Mouse (Mus musculus) midbrain, postnatal 0 days (tissue): ENCODE measurements around the gene Smc4. TPM values are rescaled to one million over a fixed set of nuclear protein-coding genes. Genes with fewer than 3 reads are reported as not detected.
A peak's percentile ranks its signal among the peaks of the same experiment; 100 is the strongest.
"Not testable (repeated sequence)": the region's sequence is repeated elsewhere in the genome, so short reads cannot be mapped to it uniquely, and the experiment has no call there.

ENCODE experiments used
- ATAC-seq: fragments of 200-750 bp; cut with Nextera tagmentation; 2 replicates; pipeline ENCODE4 v1.8.0; 2017; ENCODE audit warnings: moderate number of reproducible peaks, mild to moderate bottlenecking, moderate TSS enrichment, moderate library complexity; ENCODE audit not compliant: low FRiP score
- DNase-seq: peaks from one replicate; pipeline ENCODE4 v3.0.0-alpha.2; 2015; ENCODE audit warnings: low spot score
- H3K27ac ChIP-seq: fragments of 300-500 bp; sonication (generic); 2 replicates; pipeline ENCODE4 v1.5.1; 2014; ENCODE audit warnings: low read depth, mild to moderate bottlenecking, low read length, mixed read lengths
- H3K27me3 ChIP-seq: fragments of 300-500 bp; sonication (generic); 2 replicates; pipeline ENCODE4 v1.6.1; 2014; ENCODE audit warnings: low read length, control low read depth, mixed read lengths; ENCODE audit not compliant: insufficient read depth
- H3K36me3 ChIP-seq: fragments of 300-500 bp; sonication (generic); 2 replicates; pipeline ENCODE4 v1.6.1; 2014; ENCODE audit warnings: low read length, control low read depth, mixed read lengths; ENCODE audit not compliant: insufficient read depth
- H3K4me1 ChIP-seq: fragments of 300-500 bp; sonication (generic); 2 replicates; pipeline ENCODE4 v1.6.1; 2014; ENCODE audit warnings: mild to moderate bottlenecking, control low read depth, antibody characterized with exemption, low read length, mixed read lengths; ENCODE audit not compliant: insufficient read depth
- H3K4me2 ChIP-seq: fragments of 300-500 bp; sonication (generic); 2 replicates; pipeline ENCODE4 v1.6.1; 2014; ENCODE audit warnings: low read depth, mild to moderate bottlenecking, low read length, mixed read lengths; ENCODE audit not compliant: poor library complexity, severe bottlenecking
- H3K4me3 ChIP-seq: fragments of 300-500 bp; sonication (generic); 2 replicates; pipeline ENCODE4 v1.5.1; 2014; ENCODE audit warnings: low read depth, mild to moderate bottlenecking, low read length, moderate library complexity
- H3K9ac ChIP-seq: fragments of 300-500 bp; sonication (generic); replicated peaks from 2 replicates; pipeline ENCODE4 v1.6.1; 2014; ENCODE audit warnings: mild to moderate bottlenecking, low read length, moderate library complexity, mixed read lengths; ENCODE audit not compliant: poor library complexity, severe bottlenecking
- H3K9me3 ChIP-seq: fragments of 300-500 bp; sonication (generic); 2 replicates; pipeline ENCODE4 v1.6.1; 2016; ENCODE audit warnings: low read length, control low read depth
- CTCF ChIP-seq: IDR thresholded peaks from 2 replicates; pipeline ENCODE4 v1.5.1; 2016; ENCODE audit warnings: antibody characterized with exemption, mild to moderate bottlenecking
- WGBS: fragments of 180-500 bp; shearing (Covaris S2); extraction: QIAGEN DNeasy Blood & Tissue Kit; methylation state at CpG from one replicate; pipeline ENCODE4 v1.1.7; 2014; 5-methylcytosine and 5-hydroxymethylcytosine counted together
- polyA plus RNA-seq: library from polyadenylated mRNA; unstranded; fragments of >200 nt; fragmentation: Nextera tagmentation; extraction: Ambion mirVana; gene quantifications from 2 replicates; pipeline ENCODE4 v1.2.1, GENCODE M21; 2015
- total RNA-seq: library from RNA; depleted of rRNA; stranded (reverse); fragments of >200 nt; gene quantifications from 2 replicates; pipeline ENCODE4 v1.2.3, GENCODE M21; 2014

Gene Smc4
- total and polyA plus RNA-seq, 2 experiments from 2014 or later: 16.5 to 18.1 TPM

- ATAC-seq: peak; percentile 56
- TF ChIP-seq CTCF: peak; percentile 24
- H3K36me3 ChIP-seq: no peaks in the 10 kb centered on the region
- peak overlapping the region; percentile 63; the same call in 1 of the 2 replicates for H3K27ac ChIP-seq
- peak overlapping the region; percentile 57 for H3K9ac ChIP-seq
- no peaks in the 10 kb centered on the region for H3K27me3 ChIP-seq
- peak overlapping the region; percentile 100 for H3K4me2 ChIP-seq
- H3K9me3 ChIP-seq: no peaks in the 10 kb centered on the region
- 0 out of 2 replicates have a peak, but pooled peaks cover 3% of the 10 kb centered on the region for H3K4me1 ChIP-seq
- DNase-seq: peak; percentile 47
- under 1% methylated on average over 71 of the region's 72 CpGs for WGBS
- H3K4me3 ChIP-seq: peak overlapping the region; percentile 97
These were observed 1.1 kb downstream of the Smc4 start for GRCm38 (mm10) chr3:69005338-69006245.

- ATAC-seq (no peak), DNase-seq (peak; percentile 3)
- Histone ChIP-seq H3K9ac (peak overlapping the region; percentile 57), H3K36me3 (no peaks in the 10 kb centered on the region), H3K4me1 (0 out of 2 replicates have a peak, but pooled peaks cover 3% of the 10 kb centered on the region), H3K4me3 (peak overlapping the region; percentile 97), H3K9me3 (no peaks in the 10 kb centered on the region), H3K4me2 (peak overlapping the region; percentile 100), H3K27ac (0 out of 2 replicates have a peak overlapping the region, but pooled peaks have one; percentile 63), H3K27me3 (no peaks in the 10 kb centered on the region)
- no peak for TF ChIP-seq CTCF
- 5% methylated on average over 21 of the region's 21 CpGs for WGBS
These were observed 1.8 kb downstream of the Smc4 start for GRCm38 (mm10) chr3:69006246-69006760.

DNA sequence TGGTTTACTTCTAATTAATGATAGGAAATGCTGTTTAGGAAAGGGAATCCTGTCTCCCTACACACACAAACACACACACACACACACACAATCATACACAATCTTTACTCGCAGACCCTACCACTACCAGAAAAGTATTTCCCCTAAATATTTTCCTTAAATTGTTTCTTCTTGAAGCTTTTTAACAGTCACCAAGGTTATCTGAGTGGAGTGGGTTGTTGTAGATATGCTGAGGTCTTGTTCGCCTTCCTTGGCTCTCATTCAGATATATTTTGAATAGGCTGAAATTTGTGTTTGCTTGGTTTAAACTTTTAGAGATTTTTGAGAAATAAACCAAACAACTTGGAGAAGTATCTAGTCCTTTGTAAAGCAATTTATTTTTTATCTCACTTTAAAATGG lies 4.3 kb downstream of the Smc4 start:
- no peak overlapping the region for H3K4me3 ChIP-seq
- H3K27me3 ChIP-seq: no peaks in the 10 kb centered on the region
- H3K27ac ChIP-seq: no peak overlapping the region
- H3K36me3 ChIP-seq: no peaks in the 10 kb centered on the region
- H3K9ac ChIP-seq: no peak overlapping the region
- no peaks in the 10 kb centered on the region for H3K9me3 ChIP-seq
- TF ChIP-seq CTCF: no peak
- ATAC-seq (no peak), DNase-seq (no peak)
- no peak overlapping the region for H3K4me2 ChIP-seq
- 0 out of 2 replicates have a peak, but pooled peaks cover 3% of the 10 kb centered on the region for H3K4me1 ChIP-seq
- 78% methylated on average over 2 of the region's 2 CpGs for WGBS

DNA sequence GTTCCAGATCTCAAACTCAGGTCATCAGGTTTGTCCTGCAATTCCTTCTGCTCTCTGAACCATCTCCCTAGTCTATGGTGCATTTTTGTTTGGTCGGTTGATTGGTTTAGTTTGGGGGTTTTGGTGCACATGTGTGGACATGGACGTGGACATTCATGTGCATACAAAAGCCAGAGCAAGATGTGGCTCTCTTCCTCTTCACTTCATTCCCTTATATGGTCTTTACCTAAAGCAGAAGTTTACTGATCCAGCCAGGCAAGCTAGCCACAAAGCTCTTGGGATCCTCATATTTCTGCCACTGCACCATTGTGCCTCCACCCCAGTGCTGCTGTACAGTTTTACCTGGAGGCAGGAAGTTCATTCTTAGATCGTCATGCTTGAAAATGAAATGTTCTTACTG lies 12.6 kb downstream of the Smc4 start:
- H3K27ac ChIP-seq: no peak overlapping the region
- no peak for TF ChIP-seq CTCF
- WGBS: 90% methylated on average over 3 of the region's 3 CpGs

DNA sequence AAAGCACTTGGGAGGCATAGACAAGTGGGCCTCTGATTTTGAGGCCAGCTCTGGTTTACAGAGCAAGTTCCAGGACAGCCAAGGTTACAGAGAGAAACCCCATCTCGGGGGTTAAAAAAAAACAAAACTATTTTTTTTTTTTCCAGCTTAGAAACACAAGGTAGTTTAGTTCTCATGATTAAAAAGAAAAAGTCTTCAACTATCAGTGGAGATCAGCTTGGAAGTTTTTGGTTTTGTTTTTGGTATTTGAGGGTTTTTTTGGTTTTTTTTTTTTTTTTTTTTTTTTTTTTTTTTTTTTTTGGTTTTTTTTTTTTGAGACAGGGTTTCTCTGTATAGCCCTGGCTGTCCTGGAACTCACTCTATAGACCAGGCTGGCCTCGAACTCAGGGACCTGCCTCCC lies 14.1 kb downstream of the Smc4 start:
- H3K27ac ChIP-seq, H3K36me3 ChIP-seq, DNase-seq, ATAC-seq, H3K9ac ChIP-seq, H3K4me1 ChIP-seq, H3K27me3 ChIP-seq, H3K4me2 ChIP-seq, H3K4me3 ChIP-seq, H3K9me3 ChIP-seq: not testable (repeated sequence)
- WGBS: 95% methylated on average over 2 of the region's 2 CpGs

More for the DNA sequence above, 12.6 kb downstream of the Smc4 start:
- Histone ChIP-seq H3K4me1 (no peaks in the 10 kb centered on the region), H3K4me2 (no peak overlapping the region), H3K4me3 (no peak overlapping the region), H3K9ac (no peak overlapping the region), H3K36me3 (no peaks in the 10 kb centered on the region), H3K9me3 (no peaks in the 10 kb centered on the region), H3K27me3 (no peaks in the 10 kb centered on the region)
- ATAC-seq (no peak), DNase-seq (no peak)

GRCm38 (mm10) chr3:69020285-69020684 lies 15.7 kb downstream of the Smc4 start:
- 94% methylated on average over 2 of the region's 2 CpGs for WGBS
- no peaks in the 10 kb centered on the region for H3K4me1 ChIP-seq
- no peak for ATAC-seq
- no peaks in the 10 kb centered on the region for H3K36me3 ChIP-seq
- no peak overlapping the region for H3K9ac ChIP-seq
- DNase-seq: no peak
- no peaks in the 10 kb centered on the region for H3K27me3 ChIP-seq
- TF ChIP-seq CTCF: peak; percentile 38
- H3K4me2 ChIP-seq: no peak overlapping the region
- H3K27ac ChIP-seq: no peak overlapping the region
- no peak overlapping the region for H3K4me3 ChIP-seq
- H3K9me3 ChIP-seq: no peaks in the 10 kb centered on the region
